Mouse (Mus musculus) granulocyte monocyte progenitor cell, adult 5-6 weeks (primary cell): ENCODE data around the gene Cuedc2. TPM values are rescaled to one million over a fixed set of nuclear protein-coding genes. Genes with fewer than 3 reads are reported as not detected.
A peak's percentile ranks its signal among the peaks of the same experiment; 100 is the strongest.

Experiments used
- ATAC-seq: replicated peaks from 2 replicates; pipeline ENCODE4 v1.8.0; 2016; ENCODE audit warnings: mild to moderate bottlenecking, moderate TSS enrichment, inconsistent platforms; ENCODE audit not compliant: poor library complexity, severe bottlenecking
- total RNA-seq, 2 experiments: library from RNA; stranded (forward) in 1 of 2; stranded (reverse) in 1 of 2; fragments of 200-712, 200-1000 nt in 1 of 2; fragments of >200 nt in 1 of 2; fragmentation: Nextera tagmentation in 1 of 2; gene quantifications; 2 replicates each; pipeline ENCODE4 v1.2.3; 2014 to 2017

The Cuedc2 gene
- total RNA-seq, 2 experiments from 2014 or later, result 108 to 158 TPM

- no peak for ATAC-seq
Measured at GRCm38 (mm10) chr19:46344710-46345419, 6.4 kb upstream of the Cuedc2 start.

GRCm38 (mm10) chr19:46339287-46339971 is 927 bp upstream of the Cuedc2 start:
- peak; percentile 65 for ATAC-seq

DNA sequence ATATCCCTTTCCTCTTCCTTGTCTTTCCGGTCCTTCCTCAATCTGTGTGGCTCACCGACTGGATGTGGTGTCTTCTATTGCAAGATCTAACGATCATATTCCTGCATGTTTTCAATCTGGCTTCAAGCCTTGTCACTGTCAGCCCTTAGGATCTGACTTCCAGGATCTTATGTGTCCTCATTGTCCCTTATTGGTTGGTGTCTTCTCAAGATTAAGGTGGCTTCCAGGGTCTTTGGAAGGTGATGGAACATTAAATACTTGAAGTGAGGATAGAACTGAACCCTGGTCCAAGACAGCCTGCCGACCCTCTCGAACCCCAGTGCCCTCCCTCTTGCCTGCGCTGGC is 412 bp upstream of the Cuedc2 start:
- 0 out of 2 replicates have a peak, but pooled peaks have one; percentile 1 for ATAC-seq

DNA sequence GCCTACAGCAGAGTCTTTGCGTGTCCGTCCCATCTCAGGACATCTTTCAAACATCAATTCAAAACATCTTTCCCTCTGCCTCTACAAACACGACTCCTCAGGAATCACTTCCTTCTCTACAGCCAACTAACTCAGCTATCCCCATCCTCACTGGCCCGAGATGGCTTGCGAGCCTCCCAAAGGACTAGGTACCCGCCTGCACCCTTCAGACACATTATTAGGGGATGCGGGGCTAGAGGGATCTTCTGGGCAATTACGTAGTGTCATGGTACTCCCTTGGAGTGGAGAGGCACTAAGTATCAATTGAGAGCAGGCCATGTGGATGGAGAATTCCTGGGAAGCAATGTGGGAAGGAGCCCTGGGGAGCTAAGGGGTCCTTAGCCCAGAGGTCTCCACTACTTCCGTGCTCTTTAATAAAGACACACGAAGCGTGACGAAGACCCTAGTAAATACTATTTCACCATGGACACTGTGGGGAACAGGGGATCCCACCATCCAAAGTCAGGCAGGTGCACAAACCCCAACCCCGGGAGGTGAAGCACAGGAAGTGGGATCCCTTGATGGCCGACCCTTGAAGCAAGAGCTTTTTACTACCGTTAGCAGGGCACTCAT is 677 bp downstream of the Cuedc2 start:
- no peak for ATAC-seq

DNA sequence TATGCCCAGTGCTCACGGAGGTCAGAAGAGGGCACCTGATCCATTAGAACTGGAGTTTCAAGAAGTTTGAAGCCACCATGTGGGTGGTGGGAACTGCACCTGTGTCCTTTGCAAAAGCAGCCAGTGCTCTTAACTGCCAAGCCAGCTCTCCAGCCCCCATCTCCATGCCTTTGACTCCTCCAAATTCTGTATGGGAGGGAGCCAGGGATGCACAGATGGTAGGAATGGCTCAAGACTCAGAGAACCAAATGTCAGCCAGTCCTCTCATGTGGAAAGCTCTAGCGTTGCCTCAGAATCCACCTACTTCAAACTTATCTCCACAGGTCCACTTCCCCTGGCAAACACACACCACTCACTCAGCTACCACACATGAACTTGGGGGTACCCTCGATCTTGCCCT is 4.6 kb downstream of the Cuedc2 start:
- no peak for ATAC-seq

- ATAC-seq, result no peak
Measured at GRCm38 (mm10) chr19:46332721-46333339, 5.7 kb downstream of the Cuedc2 start.

- ATAC-seq, result no peak
Measured at GRCm38 (mm10) chr19:46331936-46332335, 6.6 kb downstream of the Cuedc2 start.

DNA sequence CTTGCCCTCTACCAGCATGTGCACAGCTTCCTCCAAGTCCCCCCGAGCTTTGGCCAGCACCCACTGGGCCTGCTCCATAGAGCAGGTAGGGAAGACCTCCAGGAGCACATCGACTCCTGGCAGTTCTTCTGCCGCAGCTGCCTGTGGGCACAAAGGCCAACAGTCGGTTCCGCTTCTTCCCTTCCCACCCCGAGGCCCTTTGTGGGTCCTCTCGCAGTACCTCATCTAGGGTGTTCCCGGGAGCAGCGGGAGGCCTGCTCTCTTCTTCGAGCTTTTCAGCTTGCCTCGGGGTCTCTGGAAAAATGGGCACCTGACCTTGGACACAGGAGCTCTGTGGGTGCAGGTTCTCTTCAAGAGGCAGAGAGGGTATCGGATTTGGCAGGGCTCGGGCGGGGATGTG is 7.2 kb downstream of the Cuedc2 start:
- ATAC-seq, result no peak

GRCm38 (mm10) chr19:46330696-46331095 is 7.8 kb downstream of the Cuedc2 start:
- ATAC-seq, result no peak

DNA sequence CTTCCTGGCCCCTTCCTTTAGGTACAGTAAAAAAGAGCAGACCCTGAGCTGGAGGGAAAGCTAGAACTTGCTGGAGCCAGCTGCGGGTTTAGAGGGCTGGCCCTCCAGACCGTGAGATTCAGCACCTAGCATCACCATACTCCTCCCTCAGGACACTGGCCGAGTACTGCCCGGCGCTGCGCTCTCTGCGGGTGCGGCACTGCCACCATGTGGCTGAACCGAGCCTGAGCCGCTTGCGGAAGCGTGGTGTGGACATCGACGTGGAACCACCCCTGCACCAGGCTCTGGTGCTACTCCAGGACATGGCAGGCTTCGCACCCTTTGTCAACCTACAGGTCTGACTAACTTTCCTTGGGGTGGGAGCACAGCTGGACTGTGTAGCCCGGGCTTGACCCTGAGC is 8.6 kb downstream of the Cuedc2 start:
- peak; percentile 78 for ATAC-seq

- no peak for ATAC-seq
Measured at GRCm38 (mm10) chr19:46329031-46329641, 9.4 kb downstream of the Cuedc2 start.

GRCm38 (mm10) chr19:46328081-46329030 is 10.1 kb downstream of the Cuedc2 start, which contains the start of gene Fbxl15:
Gene Fbxl15, plus strand, starts transcription at chr19:46328184.
- ATAC-seq, result peak; percentile 66

DNA sequence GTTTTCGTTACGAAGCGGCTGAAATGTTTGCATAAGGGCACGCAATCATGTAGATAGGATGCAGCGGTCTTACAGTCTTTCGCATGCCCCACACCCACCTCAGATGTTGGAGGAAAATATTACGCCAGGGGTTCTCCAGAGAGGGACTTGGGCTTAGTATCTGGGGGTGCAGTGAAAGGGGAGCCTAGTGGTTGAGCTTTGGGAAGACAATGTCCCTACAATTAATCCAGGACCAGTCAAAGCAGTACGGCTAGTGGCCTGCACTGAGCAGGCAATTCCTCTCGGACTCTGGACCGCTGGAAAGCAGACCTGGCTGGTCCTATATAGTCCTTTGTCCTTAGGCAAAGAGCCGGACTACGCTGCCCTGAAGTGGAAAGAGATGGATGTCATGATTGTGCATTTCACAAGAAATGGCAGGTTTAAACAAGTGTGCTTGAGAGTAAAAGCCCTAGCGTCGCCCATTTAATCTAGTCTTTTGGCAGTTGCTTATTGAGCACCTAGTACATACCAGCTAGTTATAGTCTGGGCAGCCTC is 10.9 kb downstream of the Cuedc2 start:
- ATAC-seq, result no peak

- peak; percentile 25; the same call in 1 of the 2 replicates for ATAC-seq
Measured at GRCm38 (mm10) chr19:46326756-46327305, 11.7 kb downstream of the Cuedc2 start, which contains the start of gene Psd. Gene Psd, minus strand, starts transcription at chr19:46327156.

DNA sequence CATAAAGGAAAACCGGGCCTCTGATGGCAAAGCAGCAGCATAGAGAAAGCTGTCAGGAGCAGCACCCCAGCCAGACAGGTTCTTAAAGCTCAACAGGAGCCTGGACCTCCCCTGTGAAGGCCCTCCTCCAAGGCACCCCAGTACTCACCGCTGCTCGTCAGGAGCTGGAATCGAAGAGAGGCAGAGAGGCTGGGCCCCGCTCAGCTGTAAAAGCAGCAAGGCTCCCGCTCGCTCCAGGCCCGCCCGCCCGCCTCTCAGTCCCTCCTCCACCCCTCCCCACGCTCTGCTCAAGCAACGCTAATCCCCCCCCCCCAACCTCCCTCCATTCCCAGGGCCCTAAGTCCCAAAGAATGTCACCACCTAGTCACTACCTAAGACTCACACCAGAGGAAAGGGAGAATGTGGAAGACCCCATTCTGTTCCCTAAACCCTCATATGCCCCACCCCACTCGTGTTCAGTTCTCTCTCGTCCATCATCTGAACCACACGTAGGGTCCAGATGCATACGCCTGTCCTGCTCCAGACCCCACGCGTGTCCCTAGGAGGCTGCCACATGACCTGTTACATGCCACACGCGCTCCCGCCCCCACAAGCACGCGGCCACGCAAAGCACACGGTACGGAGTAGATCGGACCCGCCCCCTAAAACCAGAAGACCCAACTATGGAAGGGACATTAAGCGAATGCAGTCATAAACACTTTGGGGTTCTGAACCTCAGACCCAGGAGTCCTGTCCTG is 12.3 kb downstream of the Cuedc2 start:
- ATAC-seq, result no peak

- no peak for ATAC-seq
Measured at GRCm38 (mm10) chr19:46324918-46325317, 13.6 kb downstream of the Cuedc2 start.

DNA sequence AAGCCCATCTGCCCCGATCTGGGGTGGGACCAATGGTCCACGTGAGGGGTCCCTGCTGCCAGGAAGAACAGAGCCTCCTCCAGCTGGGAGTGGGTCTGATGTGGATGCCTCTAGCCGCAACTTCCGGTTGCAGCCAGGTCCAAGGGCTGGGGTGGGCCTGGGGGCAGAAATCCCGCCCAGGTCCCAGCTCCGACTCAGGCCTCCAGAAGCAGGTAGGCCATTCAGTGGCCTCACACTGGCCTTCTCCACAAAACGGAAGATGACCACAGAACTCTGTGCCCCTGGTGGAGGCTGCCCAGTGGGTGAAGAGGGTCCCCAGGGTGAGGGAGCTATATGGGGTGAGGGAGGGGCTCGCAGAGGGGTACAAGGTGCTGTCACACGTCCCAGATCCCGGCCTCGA is 14.1 kb downstream of the Cuedc2 start:
- ATAC-seq, result no peak

- no peak for ATAC-seq
Measured at GRCm38 (mm10) chr19:46323716-46324115, 14.8 kb downstream of the Cuedc2 start.
